In the genomic region with DNA sequence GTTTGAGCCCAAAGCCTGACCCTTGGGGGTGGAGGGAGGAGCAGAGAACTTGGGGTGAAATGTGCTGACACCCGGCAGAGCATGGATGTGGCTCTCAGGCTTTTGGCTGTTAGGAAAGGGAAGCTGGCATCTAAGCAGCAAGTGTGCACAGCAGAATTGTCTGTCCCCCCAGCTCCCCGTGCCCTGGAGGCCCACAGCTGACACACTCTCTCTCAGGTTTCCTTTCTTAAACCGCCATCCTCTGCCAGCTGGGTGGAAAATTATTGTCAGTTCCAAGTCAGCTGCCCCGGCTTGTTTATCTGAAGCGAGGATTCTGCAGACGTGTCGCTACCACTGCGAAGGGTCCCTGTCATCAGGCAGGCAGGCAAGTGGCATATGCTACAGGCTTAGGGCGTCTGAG, we compare ENCODE assay signal across 18 mouse cellular contexts.
A peak's percentile ranks its signal among the peaks of the same experiment; 100 is the strongest.
DNase-seq lines count a peak whose midpoint lies in the region; ATAC-seq and TF ChIP-seq lines count a peak whose summit lies in the region.
"Had no signal": no experiment of that assay in that cellular context is flagged by ENCODE, and none has a peak within 500 bp of the region (broad histone marks: within the 10 kb centered on the region; RNA-seq: fewer than 3 reads in every experiment).

No protein-coding gene starts in this region.

- H3K4me1 ChIP-seq in bone marrow, adult 2 months (ENCODE audit: control insufficient read depth, insufficient read depth, low read length) = no peaks in the 10 kb centered on the region; the same call in 1 of the 2 replicates
- H3K4me1 ChIP-seq in heart, embryonic 11.5 days (ENCODE audit: control insufficient read depth, insufficient read depth, low read length) = peaks cover 6% of the 10 kb centered on the region

- no peak overlapping the region for H3K9ac ChIP-seq in heart, embryonic 11.5 days (ENCODE audit: low read depth, low read length)
- H3K9ac ChIP-seq: hindbrain, embryonic 13.5 days; liver, embryonic 14.5 days; neural tube, embryonic 12.5 days had no signal

- intact Hi-C loops in heart, postnatal 25 days (cut with DNase I) = no loop called here

- DNase-seq in heart, adult 11 months = peak; percentile 92
- no peak for DNase-seq in heart, postnatal 25 days (ENCODE audit: low spot score)
- DNase-seq in thymus, adult 18-20 months = peak; percentile 50 to 55
- DNase-seq in frontal cortex, postnatal 36 days (ENCODE audit: low spot score in 2 of 2) = no peak
- no peak for DNase-seq in layer of hippocampus, postnatal 36 days
- no peak for DNase-seq in cerebellum, postnatal 4 days (ENCODE audit: low spot score in 2 of 2)
- DNase-seq: adrenal gland, postnatal 25 days; cerebellum, adult 18-20 months; kidney, adult 8-10 months; right cerebral cortex, postnatal 25 days had no signal

- H3K36me3 ChIP-seq in heart, embryonic 11.5 days (ENCODE audit: control insufficient read depth, insufficient read depth, low read length) = no peaks in the 10 kb centered on the region
- H3K36me3 ChIP-seq: G1E; hindbrain, embryonic 13.5 days; neural tube, embryonic 12.5 days had no signal

- TF ChIP-seq CTCF in bone marrow, adult 2 months (IDR thresholded peaks at IDR 0.05; ENCODE audit: control insufficient read depth, insufficient read depth, low read length) = no peak

- 37% methylated on average over 9 of the region's 9 CpGs for whole genome bisulfite sequencing in bone marrow, adult 2 months
- WGBS in heart, embryonic 11.5 days (ENCODE audit: insufficient replicate concordance) = 37% methylated on average over 9 of the region's 9 CpGs

- ATAC-seq in heart, embryonic 11.5 days (replicated peaks; ENCODE audit: insufficient number of reproducible peaks, low FRiP score, low TSS enrichment) = no peak
- ATAC-seq: midbrain, embryonic 16.5 days had no signal

- H3K9me3 ChIP-seq in heart, embryonic 11.5 days (replicated peaks; ENCODE audit: control insufficient read depth, low read length) = no peaks in the 10 kb centered on the region
- H3K9me3 ChIP-seq: hindbrain, embryonic 13.5 days; neural tube, embryonic 12.5 days had no signal

- no peaks in the 10 kb centered on the region for H3K27me3 ChIP-seq in heart, embryonic 11.5 days (ENCODE audit: control insufficient read depth, insufficient read depth, low read length)
- H3K27me3 ChIP-seq: hindbrain, embryonic 13.5 days; neural tube, embryonic 12.5 days had no signal

- TF ChIP-seq POLR2A in bone marrow, adult 2 months (IDR thresholded peaks at IDR 0.05; ENCODE audit: borderline replicate concordance, control insufficient read depth, low read depth, low read length) = no peak

- H3K4me2 ChIP-seq in heart, embryonic 11.5 days = peak overlapping the region; percentile 20; the same call in 1 of the 2 replicates
- H3K4me2 ChIP-seq: hindbrain, embryonic 13.5 days; neural tube, embryonic 12.5 days had no signal

- no peak overlapping the region for H3K4me3 ChIP-seq in bone marrow, adult 2 months (replicated peaks; ENCODE audit: control insufficient read depth, low read depth, low read length)
- no peak overlapping the region for H3K4me3 ChIP-seq in heart, embryonic 11.5 days (ENCODE audit: low read depth, low read length)
- H3K4me3 ChIP-seq: hindbrain, embryonic 13.5 days; neural tube, embryonic 12.5 days had no signal

- peak overlapping the region; percentile 74 for H3K27ac ChIP-seq in bone marrow, adult 2 months (ENCODE audit: control insufficient read depth, insufficient read depth, low read depth, low read length, poor library complexity)
- H3K27ac ChIP-seq in heart, embryonic 11.5 days (ENCODE audit: low read depth, low read length) = no peak overlapping the region
- H3K27ac ChIP-seq: hindbrain, embryonic 13.5 days; liver, embryonic 14.5 days; neural tube, embryonic 12.5 days; stomach, postnatal 0 days had no signal

Comparison
In these comparisons a context has a peak if more than half of its experiments do, and no peak if none do; other contexts are left out.
1. DNase-seq: peak in heart, adult 11 months (single experiment) and thymus, adult 18-20 months (2 of 2); none in heart, postnatal 25 days (single experiment), frontal cortex, postnatal 36 days (0 of 2), layer of hippocampus, postnatal 36 days (0 of 2) and cerebellum, postnatal 4 days (0 of 2).